Mouse (Mus musculus): ENCODE data around the gene Drp2. TPM values are rescaled to one million over a fixed set of nuclear protein-coding genes. Genes with fewer than 3 reads are reported as not detected.

Drp2 gene
- polyA plus RNA-seq, 1 experiment = 0.04 TPM

DNA sequence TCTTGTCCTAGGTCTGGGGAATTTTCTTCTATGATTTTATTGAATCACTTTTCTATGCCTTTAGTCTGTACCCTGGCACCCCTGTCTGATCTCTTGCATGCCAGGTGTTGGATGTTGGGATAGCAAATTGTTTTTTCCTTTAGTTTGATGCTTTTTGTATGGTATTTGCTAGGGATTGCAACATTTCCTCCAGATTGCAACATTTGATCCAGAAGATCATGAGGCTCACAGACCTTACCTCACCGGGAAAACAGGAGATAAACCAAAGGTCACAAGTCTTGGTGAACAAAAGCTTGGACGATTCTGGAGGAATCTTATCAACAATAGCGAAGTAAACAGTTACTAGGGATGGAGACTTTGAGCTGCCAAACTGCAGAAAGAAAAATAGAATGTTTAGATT lies 77.4 kb downstream of the Drp2 start:
- Histone ChIP-seq H3K4me3 (replicated peaks) (no peak overlapping the region), H3K9me3 (ENCODE audit: control insufficient read depth, low read length) (no peaks in the 10 kb centered on the region), H3K27me3 (ENCODE audit: control insufficient read depth) (no peaks in the 10 kb centered on the region), H3K36me3 (ENCODE audit: control insufficient read depth) (no peaks in the 10 kb centered on the region), H3K4me1 (ENCODE audit: control insufficient read depth) (no peaks in the 10 kb centered on the region)
- TF ChIP-seq TAL1 (IDR thresholded peaks at IDR 0.05; ENCODE audit: low read length) (no peak), GATA1 (IDR thresholded peaks at IDR 0.05; ENCODE audit: low read length) (no peak)

- Histone ChIP-seq H3K27me3 (ENCODE audit: control insufficient read depth) (no peaks in the 10 kb centered on the region), H3K4me3 (replicated peaks) (no peak overlapping the region), H3K4me1 (ENCODE audit: control insufficient read depth) (no peaks in the 10 kb centered on the region), H3K36me3 (ENCODE audit: control insufficient read depth) (no peaks in the 10 kb centered on the region), H3K9me3 (ENCODE audit: control insufficient read depth, low read length) (no peaks in the 10 kb centered on the region)
- no peak for TF ChIP-seq TAL1 (IDR thresholded peaks at IDR 0.05; ENCODE audit: low read length)
- TF ChIP-seq GATA1 (IDR thresholded peaks at IDR 0.05; ENCODE audit: low read length) = no peak
Observed at GRCm38 (mm10) chrX:134500651-134501050, 96.3 kb downstream of the Drp2 start.

Other genes starting within 250 kb of the Drp2 start
- gene Xkrx, start 242.5 kb upstream of the Drp2 start, polyA plus RNA-seq (2012) = 0.01 TPM in 1 of 2 replicates, not detected in the other
- gene Arl13a, start 217.1 kb upstream of the Drp2 start, polyA plus RNA-seq (2012) = not detected in 2 replicates
- gene Nox1, start 182.6 kb upstream of the Drp2 start, polyA plus RNA-seq (2012) = not detected in 2 replicates
- 0.06 and 0.20 TPM in 2 replicates for gene Trmt2b, start 127.6 kb upstream of the Drp2 start, polyA plus RNA-seq (2012)
- gene Tmem35a, start 109.3 kb upstream of the Drp2 start, polyA plus RNA-seq (2012) = not detected in 2 replicates
- gene Cenpi, start 96.5 kb upstream of the Drp2 start, polyA plus RNA-seq (2012) = 0.13 and 0.37 TPM in 2 replicates
- not detected in 2 replicates for gene Taf7l, start 71.9 kb downstream of the Drp2 start, polyA plus RNA-seq (2012)
- 0.24 and 0.47 TPM in 2 replicates for gene Timm8a1, start 137.3 kb downstream of the Drp2 start, polyA plus RNA-seq (2012)
- 0.12 and 0.29 TPM in 2 replicates for gene Btk, start 179.0 kb downstream of the Drp2 start, polyA plus RNA-seq (2012)
- gene Rpl36a, start 181.1 kb downstream of the Drp2 start, polyA plus RNA-seq (2012) = 12.2 and 13.9 TPM in 2 replicates
- 0.05 and 0.08 TPM in 2 replicates for gene Gla, start 196.6 kb downstream of the Drp2 start, polyA plus RNA-seq (2012)
- 1.6 and 2.2 TPM in 2 replicates for gene Hnrnph2, start 196.6 kb downstream of the Drp2 start, polyA plus RNA-seq (2012)